Mouse (Mus musculus) midbrain, embryonic 15.5 days (tissue): ENCODE results near the gene Usp20. TPM values are rescaled to one million over a fixed set of nuclear protein-coding genes. Genes with fewer than 3 reads are reported as not detected.

Experiments
- ATAC-seq: fragments of 200-750 bp; cut with Nextera tagmentation; replicated peaks from 2 replicates; pipeline ENCODE4 v1.8.0; 2017; ENCODE audit warnings: moderate TSS enrichment
- H3K27ac ChIP-seq: fragments of 300-500 bp; sonication (generic); 2 replicates; pipeline ENCODE4 v1.5.1; 2015; ENCODE audit warnings: mild to moderate bottlenecking, inconsistent platforms
- H3K27me3 ChIP-seq: fragments of 300-500 bp; sonication (generic); replicated peaks from 2 replicates; pipeline ENCODE4 v1.6.1; 2015; ENCODE audit warnings: inconsistent platforms
- H3K36me3 ChIP-seq: fragments of 300-500 bp; sonication (generic); replicated peaks from 2 replicates; pipeline ENCODE4 v1.6.1; 2015; ENCODE audit warnings: inconsistent platforms
- H3K4me1 ChIP-seq: fragments of 300-500 bp; sonication (generic); 2 replicates; pipeline ENCODE4 v1.6.1; 2015; ENCODE audit warnings: inconsistent platforms
- H3K4me2 ChIP-seq: fragments of 300-500 bp; sonication (generic); 2 replicates; pipeline ENCODE4 v1.6.1; 2015; ENCODE audit warnings: inconsistent platforms, mild to moderate bottlenecking, moderate library complexity
- H3K4me3 ChIP-seq: fragments of 300-500 bp; sonication (generic); 2 replicates; pipeline ENCODE4 v1.5.1; 2015; ENCODE audit warnings: mild to moderate bottlenecking, inconsistent platforms
- H3K9ac ChIP-seq: fragments of 300-500 bp; sonication (generic); 2 replicates; pipeline ENCODE4 v1.6.1; 2015; ENCODE audit warnings: mild to moderate bottlenecking, inconsistent platforms
- H3K9me3 ChIP-seq: fragments of 300-500 bp; sonication (generic); 2 replicates; pipeline ENCODE4 v1.6.1; 2016; ENCODE audit warnings: inconsistent platforms
- WGBS: fragments of 180-500 bp; shearing (Covaris S2); methylation state at CpG from one replicate; pipeline ENCODE4 v1.1.7; 2015; ENCODE audit warnings: mixed read lengths; 5-methylcytosine and 5-hydroxymethylcytosine counted together
- polyA plus RNA-seq: library from polyadenylated mRNA; unstranded; fragments of >200 nt; fragmentation: Nextera tagmentation; extraction: Ambion mirVana; gene quantifications from 2 replicates; pipeline ENCODE4 v1.2.1, GENCODE M21; 2015

Gene Usp20
- polyA plus RNA-seq, 1 experiment from 2014 or later = 55.5 TPM

DNA sequence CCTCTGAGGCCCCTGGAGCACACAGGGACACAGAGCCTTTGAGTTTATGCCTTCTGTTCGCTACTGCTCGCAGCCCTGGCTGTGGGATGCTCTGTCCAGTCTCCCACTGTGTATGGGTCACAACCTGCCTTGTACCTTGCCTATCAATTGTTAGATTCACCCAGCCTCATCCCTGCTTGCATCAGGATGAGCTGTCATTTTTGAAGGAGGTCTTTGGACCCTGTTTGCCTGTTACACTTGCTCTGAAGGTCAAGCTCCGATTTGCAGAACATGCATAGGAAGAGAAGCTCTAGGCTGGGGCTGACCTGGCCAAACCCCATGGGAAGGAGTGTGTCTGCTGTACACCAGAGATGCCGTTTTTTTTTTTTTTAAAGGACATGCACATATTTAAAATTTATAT is 24.6 kb upstream of the Usp20 start:
- Histone ChIP-seq H3K9me3 (no peaks in the 10 kb centered on the region), H3K4me3 (no peak overlapping the region), H3K27me3 (no peaks in the 10 kb centered on the region), H3K27ac (no peak overlapping the region), H3K4me1 (peaks cover 28% of the 10 kb centered on the region), H3K4me2 (no peak overlapping the region), H3K36me3 (peaks cover 64% of the 10 kb centered on the region), H3K9ac (no peak overlapping the region)
- WGBS = 86% methylated on average over 4 of the region's 4 CpGs
- ATAC-seq = no peak

- no peak overlapping the region for H3K9ac ChIP-seq
Observed at GRCm38 (mm10) chr2:30958726-30959125, 23.4 kb upstream of the Usp20 start.

GRCm38 (mm10) chr2:30959856-30960255 is 22.2 kb upstream of the Usp20 start:
- ATAC-seq = no peak
- Histone ChIP-seq H3K4me3 (no peak overlapping the region), H3K36me3 (peaks cover 71% of the 10 kb centered on the region), H3K27me3 (no peaks in the 10 kb centered on the region), H3K4me2 (no peak overlapping the region), H3K9ac (no peak overlapping the region), H3K9me3 (no peaks in the 10 kb centered on the region), H3K4me1 (peaks cover 13% of the 10 kb centered on the region), H3K27ac (no peak overlapping the region)
- 57% methylated on average over 5 of the region's 5 CpGs for WGBS

More at GRCm38 (mm10) chr2:30958726-30959125, 23.4 kb upstream of the Usp20 start:
- no peak overlapping the region for H3K4me2 ChIP-seq
- peaks cover 24% of the 10 kb centered on the region for H3K4me1 ChIP-seq
- H3K27me3 ChIP-seq = no peaks in the 10 kb centered on the region
- no peak overlapping the region for H3K27ac ChIP-seq
- peaks cover 71% of the 10 kb centered on the region for H3K36me3 ChIP-seq
- H3K4me3 ChIP-seq = no peak overlapping the region
- 94% methylated on average over 14 of the region's 14 CpGs for WGBS
- ATAC-seq = no peak
- no peaks in the 10 kb centered on the region for H3K9me3 ChIP-seq

- Histone ChIP-seq H3K4me2 (no peak overlapping the region), H3K9me3 (no peaks in the 10 kb centered on the region), H3K4me1 (peaks cover 20% of the 10 kb centered on the region), H3K36me3 (peaks cover 49% of the 10 kb centered on the region), H3K27me3 (no peaks in the 10 kb centered on the region), H3K27ac (no peak overlapping the region), H3K4me3 (no peak overlapping the region), H3K9ac (no peak overlapping the region)
- no peak for ATAC-seq
- WGBS = 91% methylated on average over 11 of the region's 11 CpGs
Observed at GRCm38 (mm10) chr2:30962570-30963254, 19.4 kb upstream of the Usp20 start.

- peaks cover 24% of the 10 kb centered on the region for H3K36me3 ChIP-seq
- no peak overlapping the region for H3K4me2 ChIP-seq
- no peaks in the 10 kb centered on the region for H3K27me3 ChIP-seq
- WGBS = 93% methylated on average over 8 of the region's 8 CpGs
- no peaks in the 10 kb centered on the region for H3K9me3 ChIP-seq
- ATAC-seq = no peak
- peaks cover 20% of the 10 kb centered on the region for H3K4me1 ChIP-seq
- no peak overlapping the region; the same call in 1 of the 2 replicates for H3K9ac ChIP-seq
- no peak overlapping the region for H3K4me3 ChIP-seq
- H3K27ac ChIP-seq = no peak overlapping the region
Observed at GRCm38 (mm10) chr2:30965627-30966026, 16.5 kb upstream of the Usp20 start.

- peaks cover 16% of the 10 kb centered on the region for H3K36me3 ChIP-seq
- peak overlapping the region; percentile 70; the same call in 1 of the 2 replicates for H3K27ac ChIP-seq
- H3K4me2 ChIP-seq = peak overlapping the region; percentile 83
- WGBS = 21% methylated on average over 16 of the region's 16 CpGs
- peak overlapping the region; percentile 77 for H3K9ac ChIP-seq
- ATAC-seq = peak; percentile 19; the same call in 1 of the 2 replicates
- H3K4me1 ChIP-seq = peaks cover 20% of the 10 kb centered on the region
- peak overlapping the region; percentile 66 for H3K4me3 ChIP-seq
- no peaks in the 10 kb centered on the region for H3K27me3 ChIP-seq
- H3K9me3 ChIP-seq = no peaks in the 10 kb centered on the region
Observed at GRCm38 (mm10) chr2:30966826-30967225, 15.3 kb upstream of the Usp20 start.

- peak; percentile 95 for ATAC-seq
- H3K27me3 ChIP-seq = no peaks in the 10 kb centered on the region
- peak within 1 kb of the TSS; percentile 77 for H3K9ac ChIP-seq
- WGBS = 1% methylated on average over 59 of the region's 59 CpGs
- H3K36me3 ChIP-seq = peaks cover 13% of the 10 kb centered on the region; the same call in 1 of the 2 replicates
- peak within 1 kb of the TSS; percentile 70 for H3K27ac ChIP-seq
- no peaks in the 10 kb centered on the region for H3K9me3 ChIP-seq
- H3K4me3 ChIP-seq = peak within 1 kb of the TSS; percentile 66
- H3K4me2 ChIP-seq = peak within 1 kb of the TSS; percentile 83
- peaks cover 20% of the 10 kb centered on the region for H3K4me1 ChIP-seq
Observed at GRCm38 (mm10) chr2:30967352-30968327, 14.4 kb upstream of the Usp20 start, which contains the start of gene Tor1a. Gene Tor1a, minus strand, starts transcription at chr2:30967933.

DNA sequence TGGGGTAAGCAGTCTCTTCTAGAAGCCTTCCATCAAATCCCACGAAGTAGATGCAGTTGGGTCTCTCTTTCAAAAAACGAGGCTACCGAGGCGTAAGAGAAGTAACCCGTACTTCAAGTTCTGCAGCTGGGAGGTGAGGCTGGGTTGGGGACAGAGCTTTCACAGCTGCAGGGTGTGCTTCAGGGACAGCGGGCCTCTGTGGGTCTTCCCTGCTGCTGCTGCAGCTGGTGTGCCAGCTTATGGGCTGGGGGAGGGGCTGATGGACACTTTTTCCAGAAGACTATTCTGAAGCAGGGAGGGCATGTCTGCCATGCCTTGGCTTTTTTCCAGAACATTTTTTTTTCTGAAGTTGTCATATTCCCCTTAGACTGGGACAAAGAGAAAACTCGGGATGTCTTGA is 945 bp downstream of the Usp20 start:
- Histone ChIP-seq H3K27me3 (no peaks in the 10 kb centered on the region), H3K9ac (peak overlapping the region; percentile 70; the same call in 1 of the 2 replicates), H3K27ac (no peak overlapping the region), H3K36me3 (peaks cover 18% of the 10 kb centered on the region), H3K4me3 (peak overlapping the region; percentile 88), H3K4me1 (peaks cover 29% of the 10 kb centered on the region), H3K9me3 (no peaks in the 10 kb centered on the region), H3K4me2 (peak overlapping the region; percentile 75)
- no peak for ATAC-seq
- WGBS = 53% methylated on average over 7 of the region's 7 CpGs

DNA sequence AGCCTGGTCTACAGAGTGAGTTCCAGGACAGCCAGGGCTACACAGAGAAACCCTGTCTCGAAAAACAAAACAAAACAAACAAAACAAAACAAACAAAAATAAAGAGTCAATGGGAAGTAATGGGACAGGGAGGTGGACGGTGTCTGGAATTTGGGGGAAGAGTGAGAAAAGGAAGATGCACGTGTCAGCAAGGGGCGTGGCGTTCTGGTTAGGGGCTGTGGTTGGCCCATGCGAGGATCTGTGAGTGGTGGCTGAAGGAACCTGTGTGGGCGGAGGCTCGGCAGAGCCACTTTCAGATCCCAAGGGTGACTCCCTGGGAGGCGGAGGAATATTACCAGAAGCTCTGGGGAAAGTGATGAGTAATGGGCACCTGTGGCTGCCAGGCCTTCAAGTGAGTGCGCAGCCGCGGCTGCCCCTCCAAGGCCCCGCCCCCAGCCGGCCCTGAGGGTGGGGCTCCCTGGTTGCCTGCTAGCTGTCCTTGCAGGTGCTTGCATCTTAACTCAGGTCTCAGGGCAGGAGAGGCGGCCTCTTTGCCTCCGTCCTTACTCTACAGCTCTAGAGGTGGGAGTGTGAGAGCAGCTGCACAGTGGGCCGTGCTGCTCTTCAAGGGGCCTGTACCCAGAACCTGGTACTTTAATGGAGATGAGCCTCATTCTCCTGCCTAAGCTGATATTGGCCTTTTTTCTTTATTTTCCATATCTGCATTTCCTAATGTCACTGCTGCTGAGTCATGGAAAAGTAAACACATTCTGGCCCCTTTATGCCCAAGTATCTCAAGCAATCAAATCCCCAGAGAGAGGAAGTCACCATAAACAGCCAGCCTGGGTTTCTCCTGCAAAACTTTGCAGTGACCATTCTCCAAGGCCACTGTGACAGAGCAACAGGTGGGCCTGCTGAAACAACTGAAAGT is 3.3 kb downstream of the Usp20 start:
- H3K9ac ChIP-seq = no peak overlapping the region
- no peaks in the 10 kb centered on the region for H3K9me3 ChIP-seq
- H3K4me2 ChIP-seq = no peak overlapping the region
- no peak for ATAC-seq
- H3K27me3 ChIP-seq = no peaks in the 10 kb centered on the region
- H3K27ac ChIP-seq = no peak overlapping the region
- no peaks in the 10 kb centered on the region for H3K36me3 ChIP-seq
- no peak overlapping the region for H3K4me3 ChIP-seq
- WGBS = 28% methylated on average over 17 of the region's 17 CpGs
- H3K4me1 ChIP-seq = peaks cover 28% of the 10 kb centered on the region

- Histone ChIP-seq H3K9me3 (no peaks in the 10 kb centered on the region), H3K4me2 (no peak overlapping the region), H3K4me1 (peaks cover 4% of the 10 kb centered on the region; the same call in 1 of the 2 replicates), H3K27ac (no peak overlapping the region), H3K36me3 (no peaks in the 10 kb centered on the region), H3K4me3 (no peak overlapping the region), H3K9ac (no peak overlapping the region), H3K27me3 (no peaks in the 10 kb centered on the region)
- 89% methylated on average over 9 of the region's 9 CpGs for WGBS
- ATAC-seq = no peak
Observed at GRCm38 (mm10) chr2:30990221-30990620, 8.1 kb downstream of the Usp20 start.

DNA sequence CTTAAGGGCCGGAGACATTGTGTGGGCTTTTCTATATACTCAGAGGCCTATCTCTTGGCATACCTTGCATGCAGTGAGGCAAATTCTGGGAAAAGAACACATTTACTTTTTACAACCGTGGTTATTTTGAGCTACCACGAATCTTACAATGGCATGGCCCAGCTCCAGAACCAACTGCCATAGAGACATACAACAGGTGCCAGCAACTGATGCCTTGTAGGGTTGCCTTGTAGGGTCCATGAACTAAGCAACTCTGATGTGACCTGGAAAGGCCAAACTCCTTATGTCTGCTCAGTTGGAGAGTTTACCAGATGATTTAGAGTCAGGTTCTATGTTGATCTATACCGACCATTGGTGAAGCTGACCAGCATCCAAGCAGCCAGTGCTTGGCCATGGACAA is 12.8 kb downstream of the Usp20 start:
- no peaks in the 10 kb centered on the region for H3K4me1 ChIP-seq
- H3K36me3 ChIP-seq = no peaks in the 10 kb centered on the region
- no peak overlapping the region for H3K9ac ChIP-seq
- no peak for ATAC-seq
- H3K27me3 ChIP-seq = no peaks in the 10 kb centered on the region
- H3K9me3 ChIP-seq = no peaks in the 10 kb centered on the region
- no peak overlapping the region for H3K27ac ChIP-seq
- WGBS = 91% methylated on average over 4 of the region's 4 CpGs
- H3K4me2 ChIP-seq = no peak overlapping the region
- no peak overlapping the region for H3K4me3 ChIP-seq
